Mouse (Mus musculus) E14TG2a.4 (cell line): Measurements from ENCODE around the gene Gm16867.
"Not testable (repeated sequence)": the region's sequence is repeated elsewhere in the genome, so short reads cannot be mapped to it uniquely, and the experiment has no call there.

Source experiments
- CTCF ChIP-seq: conservative IDR thresholded peaks from 2 replicates; pipeline ENCODE4 v1.5.1; 2014; ENCODE audit warnings: low read length
- NANOG ChIP-seq: IDR thresholded peaks from 2 replicates; pipeline ENCODE4 v1.6.1; 2014; ENCODE audit warnings: borderline replicate concordance, low read length, mixed read lengths
- POU5F1 ChIP-seq: IDR thresholded peaks from 2 replicates; pipeline ENCODE4 v1.6.1; 2014; ENCODE audit warnings: low read length, borderline replicate concordance

- TF ChIP-seq CTCF, POU5F1, NANOG: not testable (repeated sequence)
Measured at GRCm38 (mm10) chr14:69467612-69468366, 35.4 kb downstream of the Gm16867 start.
